Mouse (Mus musculus) CD4-positive, CD25-positive, alpha-beta regulatory T cell, adult 2 months (primary cell): ENCODE data around the gene Trp53i11.
A peak's percentile ranks its signal among the peaks of the same experiment; 100 is the strongest.

Source experiments
- DNase-seq: peaks from one replicate; pipeline ENCODE4 v3.0.0-alpha.2; 2012; ENCODE audit warnings: low read depth, low spot score

Trp53i11 gene

GRCm38 (mm10) chr2:93171929-93172328 lies 15.4 kb upstream of the Trp53i11 start:
- no peak for DNase-seq

DNA sequence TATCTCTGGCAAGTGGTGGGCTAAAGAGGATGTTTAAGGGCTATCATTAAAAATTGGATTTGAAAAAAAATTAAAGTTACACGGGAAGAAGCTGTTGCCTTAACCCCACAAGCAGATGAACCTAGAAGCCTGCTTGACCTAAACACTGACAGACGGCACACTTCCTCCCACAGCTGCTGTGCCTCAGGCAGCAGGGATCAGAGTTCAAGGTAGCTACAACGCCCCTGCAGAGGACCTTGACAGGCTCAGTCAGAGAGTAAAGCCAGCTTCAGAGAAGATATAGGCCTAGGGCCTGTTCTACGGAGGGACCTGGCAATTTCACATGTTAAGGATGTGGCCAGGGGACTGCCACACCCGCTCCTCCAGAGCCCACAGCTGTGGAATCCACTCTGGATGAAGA lies 14.9 kb upstream of the Trp53i11 start:
- DNase-seq: no peak

GRCm38 (mm10) chr2:93174159-93174558 lies 13.2 kb upstream of the Trp53i11 start:
- DNase-seq: no peak

- no peak for DNase-seq
These were observed 12.1 kb upstream of the Trp53i11 start for GRCm38 (mm10) chr2:93175278-93175677.

- DNase-seq: no peak
These were observed 11.6 kb upstream of the Trp53i11 start for GRCm38 (mm10) chr2:93175721-93176120.

- DNase-seq: no peak
These were observed 11.1 kb upstream of the Trp53i11 start for GRCm38 (mm10) chr2:93176193-93176798.

DNA sequence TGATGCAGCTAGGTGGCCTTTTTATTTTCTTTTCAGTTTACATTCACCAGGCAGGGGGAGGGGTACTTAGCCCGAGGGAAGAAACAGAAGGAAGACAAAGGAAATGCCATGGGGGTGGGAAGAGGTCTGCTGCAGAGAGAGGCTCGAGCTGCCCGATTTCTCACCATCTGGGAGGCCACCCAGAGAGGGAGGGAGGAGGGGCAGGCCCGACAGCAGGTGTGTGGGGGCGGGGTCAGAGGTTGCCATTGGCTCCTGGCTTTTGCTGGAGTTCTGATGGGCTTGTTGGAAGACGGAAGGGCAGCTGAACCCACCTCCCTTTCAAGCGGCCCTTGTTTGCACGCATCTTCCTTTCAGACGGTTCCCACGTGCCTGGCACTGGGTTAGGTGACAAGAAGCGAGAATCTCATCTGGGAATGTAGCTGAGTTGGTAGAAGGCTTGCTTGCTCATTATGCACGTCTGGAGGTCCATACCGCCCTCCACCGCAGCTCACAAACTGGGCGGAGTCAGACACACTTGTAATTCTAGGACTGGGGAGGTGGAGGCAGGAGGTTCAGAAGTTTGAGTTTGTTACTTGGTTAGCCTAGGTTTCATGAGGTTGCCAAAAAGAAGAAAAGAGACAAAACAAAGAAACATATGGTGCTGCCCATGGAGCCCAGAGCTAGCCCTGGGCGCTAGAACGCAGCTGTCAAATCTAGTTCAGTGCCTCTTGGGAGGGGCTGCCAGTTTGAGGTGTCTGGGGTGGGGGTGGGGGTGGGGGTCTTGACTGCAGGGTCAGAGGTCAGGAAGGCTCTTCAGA lies 10.3 kb upstream of the Trp53i11 start:
- DNase-seq: peak; percentile 56

GRCm38 (mm10) chr2:93177668-93178312 lies 9.6 kb upstream of the Trp53i11 start:
- DNase-seq: no peak

DNA sequence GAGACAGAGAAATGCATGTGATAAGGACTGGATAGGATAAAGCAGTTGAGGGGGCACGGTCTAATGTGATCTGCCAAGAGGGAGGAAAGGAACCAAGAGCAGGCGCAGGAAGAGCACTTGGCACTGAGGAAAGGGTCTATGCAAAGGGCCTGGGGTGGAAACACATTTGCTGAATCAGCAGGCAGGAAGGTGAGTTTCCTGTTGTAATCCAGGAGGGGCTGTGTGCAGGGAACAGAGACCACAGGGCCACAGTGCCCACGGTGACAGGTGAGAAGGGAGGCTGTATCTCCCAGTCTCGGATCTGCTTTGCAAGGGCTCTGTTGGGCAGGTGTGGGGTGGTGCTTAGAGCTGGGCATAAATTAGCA lies 9.1 kb upstream of the Trp53i11 start:
- DNase-seq: no peak

- DNase-seq: no peak
These were observed 7.7 kb upstream of the Trp53i11 start for GRCm38 (mm10) chr2:93179603-93180002.

DNA sequence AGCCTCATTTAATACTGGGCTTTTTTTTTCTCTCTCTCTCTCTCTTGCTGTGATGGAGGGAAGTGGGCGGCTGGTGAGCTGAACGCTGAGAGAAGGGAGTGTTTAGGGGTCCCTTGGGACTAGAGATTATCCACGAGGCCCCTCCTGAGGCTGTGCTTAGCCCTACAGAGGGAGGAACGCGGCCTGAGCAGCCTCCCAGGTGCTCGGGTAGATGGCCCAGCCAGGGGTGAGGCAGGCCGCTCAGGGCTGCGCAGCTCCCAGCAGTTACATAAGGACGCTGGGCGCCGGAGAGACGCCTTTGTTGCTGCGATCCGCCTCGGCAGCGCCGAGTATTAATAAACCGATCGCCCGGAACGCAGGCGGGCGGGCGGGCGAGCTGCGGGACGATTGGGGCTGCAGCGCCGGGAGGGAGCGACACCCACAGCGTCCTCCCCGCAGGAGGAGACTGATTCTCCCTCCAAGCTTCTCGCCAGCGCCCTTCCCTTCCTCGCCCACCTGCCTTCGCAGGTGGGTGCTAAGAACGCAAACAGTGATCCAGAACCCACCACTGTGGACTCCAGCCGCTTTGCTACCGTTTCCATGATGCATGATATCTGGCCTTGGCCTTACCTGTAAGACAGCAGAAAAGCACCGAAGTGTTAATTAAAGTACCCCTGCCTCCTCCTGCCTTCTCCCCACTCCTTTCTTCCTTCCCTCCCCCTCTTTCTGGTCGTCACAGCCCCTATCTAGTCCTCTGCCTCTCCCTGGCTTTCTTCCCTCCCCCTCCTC lies 7.1 kb upstream of the Trp53i11 start:
- peak; percentile 42 for DNase-seq

- no peak for DNase-seq
These were observed 4.5 kb upstream of the Trp53i11 start for GRCm38 (mm10) chr2:93182859-93183258.

- peak; percentile 50 for DNase-seq
These were observed 842 bp downstream of the Trp53i11 start for GRCm38 (mm10) chr2:93188020-93188760.

- peak; percentile 72 for DNase-seq
These were observed 1.6 kb downstream of the Trp53i11 start for GRCm38 (mm10) chr2:93188761-93189458.

GRCm38 (mm10) chr2:93190771-93191487 lies 3.6 kb downstream of the Trp53i11 start:
- peak; percentile 40 for DNase-seq

GRCm38 (mm10) chr2:93191488-93192181 lies 4.3 kb downstream of the Trp53i11 start:
- no peak for DNase-seq

DNA sequence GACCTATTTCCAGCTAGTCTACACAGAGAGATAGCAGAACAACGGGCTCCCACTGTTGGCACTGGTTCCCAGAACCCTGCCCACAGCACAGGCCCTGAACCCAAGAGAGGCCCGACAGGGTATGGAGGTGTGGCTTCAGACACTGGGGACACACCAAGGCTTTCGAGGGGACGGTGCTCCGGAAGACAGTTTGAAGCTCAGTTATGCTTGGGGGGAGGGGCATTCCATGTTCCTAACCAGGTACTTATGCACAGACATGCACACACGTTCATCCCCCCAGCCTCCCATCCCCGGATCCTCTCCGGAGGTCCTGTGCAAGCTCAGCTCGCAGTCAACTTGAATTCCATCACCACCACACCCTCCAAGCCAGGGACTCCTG lies 4.8 kb downstream of the Trp53i11 start:
- DNase-seq: peak; percentile 61

- peak; percentile 80 for DNase-seq
These were observed 5.3 kb downstream of the Trp53i11 start for GRCm38 (mm10) chr2:93192671-93193080.

DNA sequence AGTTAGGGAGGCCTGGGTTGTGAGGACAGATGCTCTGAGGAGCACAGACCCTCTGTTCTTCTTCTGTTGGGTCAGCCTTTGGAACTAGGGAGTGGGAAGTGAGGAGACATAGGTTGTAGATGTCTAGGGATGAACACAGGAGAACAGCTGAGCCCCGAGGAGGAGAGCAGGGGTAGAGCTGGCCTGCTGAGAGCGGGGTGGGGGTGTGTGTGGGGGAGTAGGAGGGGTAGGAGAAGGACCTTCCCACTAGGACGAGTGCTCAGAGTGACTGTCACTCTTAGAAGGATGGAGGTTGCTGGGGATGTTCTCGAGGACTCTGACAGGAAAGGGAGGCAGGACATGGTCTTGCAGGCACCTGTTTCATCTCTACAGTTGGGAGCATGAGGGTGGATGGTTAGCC lies 6.5 kb downstream of the Trp53i11 start:
- no peak for DNase-seq
